11 mouse cellular contexts compared by ENCODE assay signal in genomic region chr9:66091327-66092231, GRCm38 (mm10). TPM values are rescaled to one million over a fixed set of nuclear protein-coding genes. Genes with fewer than 3 reads are reported as not detected.
DNase-seq lines count a peak whose midpoint lies in the region; ATAC-seq and TF ChIP-seq lines count a peak whose summit lies in the region.
"Had no signal": no experiment of that assay in that cellular context is flagged by ENCODE, and none has a peak within 500 bp of the region (broad histone marks: within the 10 kb centered on the region; RNA-seq: fewer than 3 reads in every experiment).

No protein-coding gene starts in this region.

- WGBS in liver, embryonic 13.5 days (ENCODE audit: insufficient replicate concordance) = 81% methylated on average over 6 of the region's 6 CpGs
- 74% methylated on average over 6 of the region's 6 CpGs for WGBS in liver, postnatal 0 days (ENCODE audit: insufficient replicate concordance)
- WGBS in limb, embryonic 13.5 days = 50% methylated on average over 6 of the region's 6 CpGs
- WGBS in stomach, embryonic 15.5 days = 32% methylated on average over 6 of the region's 6 CpGs

- peak overlapping the region; percentile 17; the same call in 1 of the 2 replicates for H3K27ac ChIP-seq in gastrocnemius, adult 2 months
- H3K27ac ChIP-seq in liver, embryonic 13.5 days = peak overlapping the region; percentile 6
- H3K27ac ChIP-seq in liver, postnatal 0 days (ENCODE audit: low read depth) = no peak overlapping the region
- no peak overlapping the region for H3K27ac ChIP-seq in limb, embryonic 13.5 days
- peak overlapping the region; percentile 59 for H3K27ac ChIP-seq in stomach, embryonic 15.5 days

- TF ChIP-seq EP300 in liver, postnatal 0 days (IDR thresholded peaks at IDR 0.05; ENCODE audit: low read depth) = no peak

- no peak for DNase-seq in gastrocnemius, adult 2 months
- no peak for DNase-seq in gastrocnemius, postnatal 10 days
- no peak for DNase-seq in liver, embryonic 13.5 days
- DNase-seq in liver, postnatal 0 days = no peak
- no peak for DNase-seq in embryo, embryonic 11 days
- DNase-seq: cerebellum, adult 18-20 months; midbrain, embryonic 14.5 days had no signal

- H3K4me1 ChIP-seq in liver, embryonic 13.5 days (replicated peaks) = peaks cover 21% of the 10 kb centered on the region
- 0 out of 2 replicates have a peak, but pooled peaks cover 2% of the 10 kb centered on the region for H3K4me1 ChIP-seq in liver, postnatal 0 days (ENCODE audit: insufficient read depth)
- H3K4me1 ChIP-seq in limb, embryonic 13.5 days = peaks cover 8% of the 10 kb centered on the region; the same call in 1 of the 2 replicates
- H3K4me1 ChIP-seq in stomach, embryonic 15.5 days = peaks cover 12% of the 10 kb centered on the region; the same call in 1 of the 2 replicates

- peaks cover 95% of the 10 kb centered on the region for H3K36me3 ChIP-seq in liver, embryonic 13.5 days
- H3K36me3 ChIP-seq in liver, postnatal 0 days (replicated peaks; ENCODE audit: insufficient read depth, low read length) = peaks cover 82% of the 10 kb centered on the region
- H3K36me3 ChIP-seq in limb, embryonic 13.5 days = peaks cover 98% of the 10 kb centered on the region
- H3K36me3 ChIP-seq in stomach, embryonic 15.5 days = peaks cover 55% of the 10 kb centered on the region

- H3K4me2 ChIP-seq in liver, embryonic 13.5 days = no peak overlapping the region
- H3K4me2 ChIP-seq in liver, postnatal 0 days (ENCODE audit: low read depth, low read length) = no peak overlapping the region
- H3K4me2 ChIP-seq in limb, embryonic 13.5 days (replicated peaks) = no peak overlapping the region
- H3K4me2 ChIP-seq in stomach, embryonic 15.5 days = no peak overlapping the region

- intact Hi-C loops in gastrocnemius, adult 2 months (cut with DNase I) = no loop called here

- no peak for TF ChIP-seq CTCF in gastrocnemius, adult 2 months (IDR thresholded peaks at IDR 0.05)
- TF ChIP-seq CTCF in liver, postnatal 0 days (IDR thresholded peaks at IDR 0.05; ENCODE audit: low read depth) = no peak

- no peak overlapping the region for H3K9ac ChIP-seq in liver, embryonic 13.5 days
- no peak overlapping the region for H3K9ac ChIP-seq in liver, postnatal 0 days (replicated peaks)
- 0 out of 2 replicates have a peak overlapping the region, but pooled peaks have one; percentile 1 for H3K9ac ChIP-seq in limb, embryonic 13.5 days
- H3K9ac ChIP-seq in stomach, embryonic 15.5 days = no peak overlapping the region

- H3K9me3 ChIP-seq in liver, embryonic 13.5 days (replicated peaks) = no peaks in the 10 kb centered on the region
- H3K9me3 ChIP-seq in liver, postnatal 0 days (ENCODE audit: low read length) = no peaks in the 10 kb centered on the region
- no peaks in the 10 kb centered on the region for H3K9me3 ChIP-seq in limb, embryonic 13.5 days
- H3K9me3 ChIP-seq in stomach, embryonic 15.5 days = no peaks in the 10 kb centered on the region

- no peak for ATAC-seq in liver, embryonic 13.5 days (ENCODE audit: low read depth)
- ATAC-seq in liver, postnatal 0 days = no peak
- no peak for ATAC-seq in limb, embryonic 13.5 days (ENCODE audit: low FRiP score, low read depth)
- ATAC-seq in stomach, embryonic 15.5 days (ENCODE audit: insufficient read depth, low FRiP score, low read depth) = peak; percentile 57
- ATAC-seq in megakaryocyte-erythroid progenitor cell, adult 5-6 weeks (replicated peaks; ENCODE audit: low FRiP score, low TSS enrichment, poor library complexity, severe bottlenecking) = no peak
- ATAC-seq: inflammation-experienced regulatory T-cells, adult 6 months had no signal

- H3K27me3 ChIP-seq in liver, embryonic 13.5 days = no peaks in the 10 kb centered on the region
- H3K27me3 ChIP-seq in liver, postnatal 0 days (ENCODE audit: insufficient read depth, low read length) = no peaks in the 10 kb centered on the region
- no peaks in the 10 kb centered on the region for H3K27me3 ChIP-seq in limb, embryonic 13.5 days
- no peaks in the 10 kb centered on the region for H3K27me3 ChIP-seq in stomach, embryonic 15.5 days (replicated peaks)

- H3K4me3 ChIP-seq in gastrocnemius, adult 2 months = no peak overlapping the region
- H3K4me3 ChIP-seq in liver, embryonic 13.5 days (replicated peaks) = no peak overlapping the region
- no peak overlapping the region for H3K4me3 ChIP-seq in liver, postnatal 0 days (ENCODE audit: low read depth, low read length)
- no peak overlapping the region for H3K4me3 ChIP-seq in limb, embryonic 13.5 days
- no peak overlapping the region for H3K4me3 ChIP-seq in stomach, embryonic 15.5 days (replicated peaks)

RNA-seq across cellular contexts. Expression of gene Snx22, which starts 22.1 kb away (rescaled TPM):
- total RNA-seq in gastrocnemius, adult 2 months (2021) = under 1 TPM in 1 of 2 experiments, not detected in 1; 0.28 TPM
- total RNA-seq in gastrocnemius, postnatal 10 days (2021) = 1 to 10 TPM in 1 of 2 experiments, under 1 TPM in 1; 0.80 to 1.4 TPM
- 29.2 and 31.4 TPM in 2 replicates for polyA plus RNA-seq in liver, embryonic 13.5 days (2015; fragmentation: Nextera tagmentation; extraction: Ambion mirVana)
- 13.4 and 13.7 TPM in 2 replicates for polyA plus RNA-seq in liver, postnatal 0 days (2015; fragmentation: Nextera tagmentation; extraction: Ambion mirVana)
- 5.0 and 5.3 TPM in 2 replicates for polyA plus RNA-seq in limb, embryonic 13.5 days (2015; fragmentation: Nextera tagmentation; extraction: Ambion mirVana)
- polyA plus RNA-seq in stomach, embryonic 15.5 days (2015; fragmentation: Nextera tagmentation; extraction: Ambion mirVana) = 2.2 and 4.6 TPM in 2 replicates
- 1.3 and 2.2 TPM in 2 replicates for total RNA-seq in megakaryocyte-erythroid progenitor cell, adult 5-6 weeks (2014; fragmentation: Nextera tagmentation)
- total RNA-seq in megakaryocyte-erythroid progenitor cell, adult 5-6 weeks (2017) = 0.80 and 0.99 TPM in 2 replicates

RNA-seq across cellular contexts. Expression of gene Ppib, which starts 31.6 kb away (rescaled TPM):
- 10 to 100 TPM; 32.6 to 48.8 TPM for total RNA-seq in gastrocnemius, adult 2 months (2021)
- total RNA-seq in gastrocnemius, postnatal 10 days (2021) = 100 to 1,000 TPM; 204 to 237 TPM
- 380 and 383 TPM in 2 replicates for polyA plus RNA-seq in liver, embryonic 13.5 days (2015; fragmentation: Nextera tagmentation; extraction: Ambion mirVana)
- polyA plus RNA-seq in liver, postnatal 0 days (2015; fragmentation: Nextera tagmentation; extraction: Ambion mirVana) = 368 and 376 TPM in 2 replicates
- polyA plus RNA-seq in limb, embryonic 13.5 days (2015; fragmentation: Nextera tagmentation; extraction: Ambion mirVana) = 665 and 680 TPM in 2 replicates
- polyA plus RNA-seq in stomach, embryonic 15.5 days (2015; fragmentation: Nextera tagmentation; extraction: Ambion mirVana) = 836 and 887 TPM in 2 replicates
- 322 and 412 TPM in 2 replicates for total RNA-seq in megakaryocyte-erythroid progenitor cell, adult 5-6 weeks (2014; fragmentation: Nextera tagmentation)
- total RNA-seq in megakaryocyte-erythroid progenitor cell, adult 5-6 weeks (2017) = 561 and 601 TPM in 2 replicates

RNA-seq across cellular contexts. Expression of gene Snx1, which starts 34.8 kb away (rescaled TPM):
- total RNA-seq in gastrocnemius, adult 2 months (2021) = 10 to 100 TPM; 10.9 to 16.0 TPM
- 10 to 100 TPM; 36.4 to 42.5 TPM for total RNA-seq in gastrocnemius, postnatal 10 days (2021)
- 79.7 and 94.6 TPM in 2 replicates for polyA plus RNA-seq in liver, embryonic 13.5 days (2015; fragmentation: Nextera tagmentation; extraction: Ambion mirVana)
- 30.4 and 34.5 TPM in 2 replicates for polyA plus RNA-seq in liver, postnatal 0 days (2015; fragmentation: Nextera tagmentation; extraction: Ambion mirVana)
- 128 and 134 TPM in 2 replicates for polyA plus RNA-seq in limb, embryonic 13.5 days (2015; fragmentation: Nextera tagmentation; extraction: Ambion mirVana)
- 124 and 129 TPM in 2 replicates for polyA plus RNA-seq in stomach, embryonic 15.5 days (2015; fragmentation: Nextera tagmentation; extraction: Ambion mirVana)
- total RNA-seq in megakaryocyte-erythroid progenitor cell, adult 5-6 weeks (2014; fragmentation: Nextera tagmentation) = 99.7 and 107 TPM in 2 replicates
- total RNA-seq in megakaryocyte-erythroid progenitor cell, adult 5-6 weeks (2017) = 114 and 128 TPM in 2 replicates

RNA-seq across cellular contexts. Expression of gene Ciao2a, which starts 34.8 kb away (rescaled TPM):
- 10 to 100 TPM; 43.7 to 52.9 TPM for total RNA-seq in gastrocnemius, adult 2 months (2021)
- 10 to 100 TPM; 39.6 to 46.0 TPM for total RNA-seq in gastrocnemius, postnatal 10 days (2021)
- 196 and 222 TPM in 2 replicates for polyA plus RNA-seq in liver, embryonic 13.5 days (2015; fragmentation: Nextera tagmentation; extraction: Ambion mirVana)
- 122 and 133 TPM in 2 replicates for polyA plus RNA-seq in liver, postnatal 0 days (2015; fragmentation: Nextera tagmentation; extraction: Ambion mirVana)
- polyA plus RNA-seq in limb, embryonic 13.5 days (2015; fragmentation: Nextera tagmentation; extraction: Ambion mirVana) = 173 and 178 TPM in 2 replicates
- 170 and 180 TPM in 2 replicates for polyA plus RNA-seq in stomach, embryonic 15.5 days (2015; fragmentation: Nextera tagmentation; extraction: Ambion mirVana)
- total RNA-seq in megakaryocyte-erythroid progenitor cell, adult 5-6 weeks (2014; fragmentation: Nextera tagmentation) = 167 and 182 TPM in 2 replicates
- total RNA-seq in megakaryocyte-erythroid progenitor cell, adult 5-6 weeks (2017) = 165 and 169 TPM in 2 replicates

Comparison
In these comparisons a context has a peak if more than half of its experiments do, and no peak if none do; other contexts are left out.
1. H3K27ac ChIP-seq: peak in gastrocnemius, adult 2 months (single experiment), liver, embryonic 13.5 days (single experiment) and stomach, embryonic 15.5 days (single experiment); none in liver, postnatal 0 days (single experiment) and limb, embryonic 13.5 days (single experiment).